Mouse (Mus musculus) midbrain, embryonic 15.5 days (tissue): ENCODE measurements around the gene Zdhhc19. TPM values are rescaled to one million over a fixed set of nuclear protein-coding genes. Genes with fewer than 3 reads are reported as not detected.
A peak's percentile ranks its signal among the peaks of the same experiment; 100 is the strongest.

Experiments
- ATAC-seq: fragments of 200-750 bp; cut with Nextera tagmentation; replicated peaks from 2 replicates; pipeline ENCODE4 v1.8.0; 2017; ENCODE audit warnings: moderate TSS enrichment
- H3K27ac ChIP-seq: fragments of 300-500 bp; sonication (generic); 2 replicates; pipeline ENCODE4 v1.5.1; 2015; ENCODE audit warnings: mild to moderate bottlenecking, inconsistent platforms
- H3K27me3 ChIP-seq: fragments of 300-500 bp; sonication (generic); replicated peaks from 2 replicates; pipeline ENCODE4 v1.6.1; 2015; ENCODE audit warnings: inconsistent platforms
- H3K36me3 ChIP-seq: fragments of 300-500 bp; sonication (generic); replicated peaks from 2 replicates; pipeline ENCODE4 v1.6.1; 2015; ENCODE audit warnings: inconsistent platforms
- H3K4me1 ChIP-seq: fragments of 300-500 bp; sonication (generic); 2 replicates; pipeline ENCODE4 v1.6.1; 2015; ENCODE audit warnings: inconsistent platforms
- H3K4me2 ChIP-seq: fragments of 300-500 bp; sonication (generic); 2 replicates; pipeline ENCODE4 v1.6.1; 2015; ENCODE audit warnings: inconsistent platforms, mild to moderate bottlenecking, moderate library complexity
- H3K4me3 ChIP-seq: fragments of 300-500 bp; sonication (generic); 2 replicates; pipeline ENCODE4 v1.5.1; 2015; ENCODE audit warnings: mild to moderate bottlenecking, inconsistent platforms
- H3K9ac ChIP-seq: fragments of 300-500 bp; sonication (generic); 2 replicates; pipeline ENCODE4 v1.6.1; 2015; ENCODE audit warnings: mild to moderate bottlenecking, inconsistent platforms
- H3K9me3 ChIP-seq: fragments of 300-500 bp; sonication (generic); 2 replicates; pipeline ENCODE4 v1.6.1; 2016; ENCODE audit warnings: inconsistent platforms
- WGBS: fragments of 180-500 bp; shearing (Covaris S2); methylation state at CpG from one replicate; pipeline ENCODE4 v1.1.7; 2015; ENCODE audit warnings: mixed read lengths; 5-methylcytosine and 5-hydroxymethylcytosine counted together
- polyA plus RNA-seq: library from polyadenylated mRNA; unstranded; fragments of >200 nt; fragmentation: Nextera tagmentation; extraction: Ambion mirVana; gene quantifications from 2 replicates; pipeline ENCODE4 v1.2.1, GENCODE M21; 2015

Gene Zdhhc19
- polyA plus RNA-seq, 1 experiment from 2014 or later = not detected

DNA sequence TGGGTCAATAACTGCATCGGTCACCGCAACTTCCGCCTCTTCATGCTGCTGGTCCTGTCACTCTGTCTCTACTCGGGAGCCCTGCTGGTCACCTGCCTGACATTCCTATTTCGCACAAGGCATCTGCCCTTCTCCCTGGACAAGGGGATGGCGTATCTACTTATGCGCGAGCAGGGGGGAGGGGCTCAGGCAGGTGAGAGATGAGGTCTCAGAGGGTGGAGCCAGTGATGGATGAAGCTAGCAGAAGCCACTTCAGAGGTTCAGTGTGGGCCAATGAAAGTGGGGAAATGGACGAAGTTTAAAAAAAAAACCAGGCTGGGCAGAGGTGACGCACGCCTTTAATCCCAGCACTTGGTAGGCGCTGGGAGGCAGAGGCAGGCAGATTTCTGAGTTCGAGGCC, 2.9 kb downstream of the Zdhhc19 start:
- Histone ChIP-seq H3K4me2 (peak overlapping the region; percentile 62), H3K27ac (no peak overlapping the region), H3K4me1 (peaks cover 3% of the 10 kb centered on the region; the same call in 1 of the 2 replicates), H3K36me3 (no peaks in the 10 kb centered on the region), H3K4me3 (no peak overlapping the region), H3K9me3 (no peaks in the 10 kb centered on the region), H3K27me3 (no peaks in the 10 kb centered on the region), H3K9ac (no peak overlapping the region)
- WGBS = 74% methylated on average over 13 of the region's 13 CpGs
- ATAC-seq = peak; percentile 30; the same call in 1 of the 2 replicates

GRCm38 (mm10) chr16:32499430-32500037, 3.5 kb downstream of the Zdhhc19 start:
- Histone ChIP-seq H3K4me1 (peaks cover 3% of the 10 kb centered on the region; the same call in 1 of the 2 replicates), H3K9me3 (no peaks in the 10 kb centered on the region), H3K4me2 (peak overlapping the region; percentile 62), H3K27ac (peak overlapping the region; percentile 69), H3K9ac (peak overlapping the region; percentile 54), H3K4me3 (peak overlapping the region; percentile 39), H3K27me3 (no peaks in the 10 kb centered on the region), H3K36me3 (no peaks in the 10 kb centered on the region)
- 9% methylated on average over 22 of the region's 22 CpGs for WGBS
- peak; percentile 93 for ATAC-seq

DNA sequence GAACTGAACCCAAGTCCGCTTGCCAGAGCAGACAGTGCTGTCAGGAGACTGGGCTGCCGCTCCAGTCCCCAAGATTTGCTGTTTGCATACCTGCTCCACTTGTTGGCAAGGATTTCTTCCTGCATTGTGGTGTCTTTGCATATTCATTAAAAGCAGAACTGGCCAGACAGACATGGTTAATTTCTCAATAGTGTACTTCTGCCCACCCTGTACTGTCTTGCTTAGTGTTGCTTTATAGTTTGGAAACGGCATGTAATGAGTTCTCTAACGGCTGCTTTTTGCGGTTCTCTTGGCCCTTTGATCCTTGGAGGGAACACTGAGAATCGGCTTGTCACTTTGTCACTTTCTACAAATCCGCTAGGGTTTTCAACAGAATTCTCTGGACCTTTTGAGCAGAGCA, 5.4 kb downstream of the Zdhhc19 start:
- no peak for ATAC-seq
- Histone ChIP-seq H3K27ac (no peak overlapping the region), H3K4me1 (peaks cover 3% of the 10 kb centered on the region; the same call in 1 of the 2 replicates), H3K9me3 (no peaks in the 10 kb centered on the region), H3K4me3 (no peak overlapping the region), H3K9ac (no peak overlapping the region), H3K36me3 (no peaks in the 10 kb centered on the region), H3K27me3 (no peaks in the 10 kb centered on the region), H3K4me2 (no peak overlapping the region)
- 72% methylated on average over 7 of the region's 7 CpGs for WGBS

- Histone ChIP-seq H3K4me3 (no peak overlapping the region), H3K4me2 (no peak overlapping the region), H3K27me3 (no peaks in the 10 kb centered on the region), H3K9ac (no peak overlapping the region), H3K4me1 (peaks cover 3% of the 10 kb centered on the region; the same call in 1 of the 2 replicates), H3K9me3 (no peaks in the 10 kb centered on the region), H3K27ac (no peak overlapping the region), H3K36me3 (no peaks in the 10 kb centered on the region)
- no peak for ATAC-seq
- 90% methylated on average over 12 of the region's 12 CpGs for WGBS
These were observed 6.7 kb downstream of the Zdhhc19 start for GRCm38 (mm10) chr16:32502621-32503335.

DNA sequence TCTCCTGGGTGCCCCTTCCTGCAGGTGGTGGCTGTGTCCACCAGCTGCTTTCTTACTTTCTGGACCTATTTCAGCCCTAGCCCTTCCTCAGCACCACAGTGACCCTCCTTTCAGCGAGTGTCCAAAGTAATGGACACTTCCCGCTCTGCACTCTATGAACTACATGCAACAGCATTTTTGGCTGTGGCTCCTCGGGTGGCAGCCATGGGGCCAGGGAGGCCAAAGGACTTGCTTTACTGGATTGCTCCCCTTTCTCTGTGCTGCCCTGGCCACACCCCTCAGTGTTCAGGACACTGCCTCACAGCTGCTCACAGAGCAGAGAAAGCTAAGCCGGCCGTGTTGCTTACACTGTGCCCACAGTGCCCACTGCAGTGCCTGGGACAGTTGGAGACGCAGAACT, 7.6 kb downstream of the Zdhhc19 start:
- no peak overlapping the region for H3K9ac ChIP-seq
- no peak for ATAC-seq
- H3K27me3 ChIP-seq = no peaks in the 10 kb centered on the region
- H3K4me1 ChIP-seq = peaks cover 3% of the 10 kb centered on the region; the same call in 1 of the 2 replicates
- H3K4me2 ChIP-seq = no peak overlapping the region
- H3K36me3 ChIP-seq = no peaks in the 10 kb centered on the region
- WGBS = 69% methylated on average over 6 of the region's 6 CpGs
- H3K27ac ChIP-seq = no peak overlapping the region
- H3K4me3 ChIP-seq = no peak overlapping the region
- H3K9me3 ChIP-seq = no peaks in the 10 kb centered on the region

DNA sequence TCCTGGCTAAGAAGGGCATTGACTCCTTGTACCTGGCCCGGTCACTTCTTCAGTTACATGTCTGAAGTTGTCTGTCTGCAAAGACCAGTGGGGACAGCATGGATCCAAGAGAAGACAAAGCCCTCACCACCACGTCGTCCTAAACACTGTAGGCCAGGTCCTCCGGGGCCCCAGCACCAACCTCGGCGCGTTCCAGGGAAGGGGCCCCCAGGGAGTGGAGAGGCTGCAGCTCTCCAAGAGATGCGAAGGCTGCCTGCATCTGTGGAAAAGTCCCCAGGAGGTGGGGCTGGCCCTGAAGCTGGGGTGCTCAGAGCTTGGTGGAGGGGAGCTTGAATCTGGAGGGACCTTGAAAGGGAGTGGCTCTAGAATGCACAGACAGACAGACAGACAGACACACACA, 10.2 kb downstream of the Zdhhc19 start:
- H3K4me2 ChIP-seq = no peak overlapping the region

DNA sequence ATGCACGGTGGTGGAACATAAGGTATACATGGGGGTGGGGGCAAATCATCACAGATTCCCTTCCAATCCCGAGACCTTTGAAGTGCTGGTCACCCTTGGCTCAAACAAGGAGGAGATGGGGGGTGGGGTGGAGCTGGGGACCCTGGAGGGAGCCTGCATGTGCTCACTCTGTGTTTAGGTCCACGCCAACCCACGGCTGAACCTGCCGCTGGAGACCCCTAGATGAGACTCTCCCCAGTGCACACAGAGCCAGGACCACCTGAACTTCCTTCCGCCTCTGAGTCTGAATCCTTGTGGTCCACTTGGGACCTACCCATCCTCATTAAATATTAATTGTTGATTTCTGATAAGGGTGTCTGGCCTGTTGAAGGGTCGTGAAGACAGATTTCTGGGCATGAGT, 10.8 kb downstream of the Zdhhc19 start:
- Histone ChIP-seq H3K4me2 (no peak overlapping the region), H3K27ac (no peak overlapping the region), H3K4me1 (peaks cover 4% of the 10 kb centered on the region; the same call in 1 of the 2 replicates), H3K9me3 (no peaks in the 10 kb centered on the region), H3K4me3 (no peak overlapping the region), H3K36me3 (no peaks in the 10 kb centered on the region), H3K27me3 (no peaks in the 10 kb centered on the region), H3K9ac (no peak overlapping the region)
- 72% methylated on average over 7 of the region's 7 CpGs for WGBS
- ATAC-seq = no peak

More for the DNA sequence above, 10.2 kb downstream of the Zdhhc19 start:
- WGBS = 81% methylated on average over 8 of the region's 8 CpGs
- H3K9ac ChIP-seq = no peak overlapping the region
- no peak overlapping the region for H3K4me3 ChIP-seq
- no peak overlapping the region for H3K27ac ChIP-seq
- H3K27me3 ChIP-seq = no peaks in the 10 kb centered on the region
- peaks cover 4% of the 10 kb centered on the region; the same call in 1 of the 2 replicates for H3K4me1 ChIP-seq
- H3K9me3 ChIP-seq = no peaks in the 10 kb centered on the region
- no peak for ATAC-seq
- H3K36me3 ChIP-seq = no peaks in the 10 kb centered on the region

DNA sequence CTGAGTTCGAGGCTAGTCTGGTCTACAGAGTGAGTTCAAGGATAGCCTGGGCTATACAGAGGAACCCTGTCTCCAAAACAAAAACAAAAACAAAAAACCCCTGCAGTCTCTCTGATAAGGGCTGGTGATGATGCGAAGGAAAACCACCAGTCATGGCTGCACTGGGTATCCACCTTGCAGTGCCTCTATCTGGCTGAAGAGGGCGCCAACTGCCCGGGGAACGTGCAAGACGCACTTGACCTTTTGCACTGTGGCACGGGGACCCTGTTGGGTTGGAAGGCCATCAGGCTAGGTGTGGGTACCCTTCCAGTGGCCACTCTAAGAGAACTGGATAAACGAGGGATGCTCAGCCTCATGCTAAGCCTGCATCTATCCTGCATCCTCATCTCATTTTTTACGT, 11.3 kb downstream of the Zdhhc19 start:
- H3K4me1 ChIP-seq = peaks cover 4% of the 10 kb centered on the region; the same call in 1 of the 2 replicates
- no peak for ATAC-seq
- no peak overlapping the region for H3K4me2 ChIP-seq
- H3K4me3 ChIP-seq = no peak overlapping the region
- no peaks in the 10 kb centered on the region for H3K9me3 ChIP-seq
- H3K27ac ChIP-seq = no peak overlapping the region
- H3K36me3 ChIP-seq = no peaks in the 10 kb centered on the region
- 21% methylated on average over 9 of the region's 9 CpGs for WGBS
- H3K27me3 ChIP-seq = no peaks in the 10 kb centered on the region
- H3K9ac ChIP-seq = no peak overlapping the region

- Histone ChIP-seq H3K9me3 (no peaks in the 10 kb centered on the region), H3K4me1 (peaks cover 4% of the 10 kb centered on the region; the same call in 1 of the 2 replicates), H3K9ac (no peak overlapping the region), H3K4me2 (no peak overlapping the region), H3K36me3 (no peaks in the 10 kb centered on the region), H3K27ac (no peak overlapping the region), H3K27me3 (no peaks in the 10 kb centered on the region), H3K4me3 (no peak overlapping the region)
- 87% methylated on average over 5 of the region's 5 CpGs for WGBS
- no peak for ATAC-seq
These were observed 12.0 kb downstream of the Zdhhc19 start for GRCm38 (mm10) chr16:32508035-32508434.

DNA sequence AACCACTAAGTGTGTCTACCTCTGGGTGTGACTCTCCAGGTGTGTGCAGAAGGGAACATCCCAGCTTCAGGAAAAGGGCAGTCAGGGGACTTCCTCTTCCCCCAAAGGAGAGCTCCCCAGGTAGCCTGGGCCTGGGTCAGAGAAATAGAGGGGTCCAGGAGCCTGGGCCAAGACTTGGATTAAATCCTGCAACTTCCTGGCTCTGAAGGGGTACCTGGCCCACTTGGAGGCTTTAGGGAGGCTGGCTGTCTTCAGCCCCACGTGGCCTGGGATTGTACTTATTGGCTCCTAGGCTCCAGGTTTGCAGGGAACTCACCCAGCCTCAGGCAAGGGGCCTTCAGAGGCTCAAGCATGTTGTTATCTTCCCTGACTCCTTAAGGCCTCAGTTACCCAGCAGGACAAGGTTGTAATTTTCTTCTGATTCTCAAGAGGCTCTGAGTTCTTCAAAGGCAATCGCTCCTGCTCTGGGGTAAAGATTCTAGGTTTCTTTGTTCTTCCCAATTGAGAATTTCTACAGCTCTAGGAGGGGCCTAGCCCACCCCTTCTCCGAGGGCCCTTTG, 12.5 kb downstream of the Zdhhc19 start:
- H3K9me3 ChIP-seq = no peaks in the 10 kb centered on the region
- H3K9ac ChIP-seq = no peak overlapping the region
- H3K4me2 ChIP-seq = no peak overlapping the region
- H3K4me3 ChIP-seq = no peak overlapping the region
- H3K27ac ChIP-seq = no peak overlapping the region
- H3K27me3 ChIP-seq = no peaks in the 10 kb centered on the region
- H3K36me3 ChIP-seq = no peaks in the 10 kb centered on the region
- WGBS = 37% methylated on average over 3 of the region's 3 CpGs
- 0 out of 2 replicates have a peak, but pooled peaks have one; percentile 15 for ATAC-seq
- H3K4me1 ChIP-seq = peaks cover 4% of the 10 kb centered on the region; the same call in 1 of the 2 replicates

GRCm38 (mm10) chr16:32509066-32509942, 13.2 kb downstream of the Zdhhc19 start:
- H3K4me3 ChIP-seq = no peak overlapping the region
- ATAC-seq = 0 out of 2 replicates have a peak, but pooled peaks have one; percentile 31
- peaks cover 4% of the 10 kb centered on the region; the same call in 1 of the 2 replicates for H3K4me1 ChIP-seq
- no peaks in the 10 kb centered on the region for H3K36me3 ChIP-seq
- no peak overlapping the region for H3K4me2 ChIP-seq
- no peak overlapping the region for H3K9ac ChIP-seq
- no peaks in the 10 kb centered on the region for H3K9me3 ChIP-seq
- no peak overlapping the region for H3K27ac ChIP-seq
- no peaks in the 10 kb centered on the region for H3K27me3 ChIP-seq
- 56% methylated on average over 9 of the region's 9 CpGs for WGBS
